Mouse (Mus musculus) hindbrain, embryonic 11.5 days (tissue): Measurements from ENCODE around the gene Spred2. TPM values are rescaled to one million over a fixed set of nuclear protein-coding genes. Genes with fewer than 3 reads are reported as not detected.

ENCODE experiments used
- ATAC-seq: fragments of 200-750 bp; cut with Nextera tagmentation; 2 replicates; pipeline ENCODE4 v1.8.0; 2017; ENCODE audit warnings: mild to moderate bottlenecking, moderate TSS enrichment, moderate library complexity; ENCODE audit not compliant: low FRiP score
- DNase-seq: peaks from one replicate; pipeline ENCODE4 v3.0.0-alpha.2; 2015; ENCODE audit warnings: low spot score
- H3K27ac ChIP-seq: fragments of 300-500 bp; sonication (generic); 2 replicates; pipeline ENCODE4 v1.5.1; 2014; ENCODE audit warnings: mild to moderate bottlenecking, low read depth, low read length
- H3K27me3 ChIP-seq: fragments of 300-500 bp; sonication (generic); 2 replicates; pipeline ENCODE4 v1.6.1; 2014; ENCODE audit warnings: mild to moderate bottlenecking, low read length, moderate library complexity, mixed read lengths; ENCODE audit not compliant: control insufficient read depth, insufficient read depth
- H3K36me3 ChIP-seq: fragments of 300-500 bp; sonication (generic); 2 replicates; pipeline ENCODE4 v1.6.1; 2014; ENCODE audit warnings: mild to moderate bottlenecking, low read length, moderate library complexity, mixed read lengths; ENCODE audit not compliant: control insufficient read depth, insufficient read depth
- H3K4me1 ChIP-seq: fragments of 300-500 bp; sonication (generic); replicated peaks from 2 replicates; pipeline ENCODE4 v1.6.1; 2014; ENCODE audit warnings: low read length, mixed read lengths; ENCODE audit not compliant: control insufficient read depth, insufficient read depth
- H3K4me2 ChIP-seq: fragments of 300-500 bp; sonication (generic); replicated peaks from 2 replicates; pipeline ENCODE4 v1.6.1; 2014; ENCODE audit warnings: mild to moderate bottlenecking, low read depth, low read length
- H3K4me3 ChIP-seq: fragments of 300-500 bp; sonication (generic); 2 replicates; pipeline ENCODE4 v1.5.1; 2014; ENCODE audit warnings: low read depth, low read length
- H3K9ac ChIP-seq: fragments of 300-500 bp; sonication (generic); 2 replicates; pipeline ENCODE4 v1.6.1; 2014; ENCODE audit warnings: low read depth, low read length
- H3K9me3 ChIP-seq: fragments of 300-500 bp; sonication (generic); 2 replicates; pipeline ENCODE4 v1.6.1; 2016; ENCODE audit warnings: low read length; ENCODE audit not compliant: control insufficient read depth
- WGBS: fragments of 180-500 bp; shearing (Covaris S2); extraction: QIAGEN DNeasy Blood & Tissue Kit; methylation state at CpG from one replicate; pipeline ENCODE4 v1.1.7; 2014; 5-methylcytosine and 5-hydroxymethylcytosine counted together
- polyA plus RNA-seq: library from polyadenylated mRNA; unstranded; fragments of >200 nt; fragmentation: Nextera tagmentation; extraction: Ambion mirVana; gene quantifications from 2 replicates; pipeline ENCODE4 v1.2.1, GENCODE M21; 2014

Spred2 gene
- 6.2 and 6.7 TPM in 2 replicates for polyA plus RNA-seq

- Histone ChIP-seq H3K9me3 (no peaks in the 10 kb centered on the region), H3K27me3 (no peaks in the 10 kb centered on the region), H3K27ac (peak within 1 kb of the TSS; percentile 92), H3K4me3 (peak within 1 kb of the TSS; percentile 73), H3K4me1 (peaks cover 5% of the 10 kb centered on the region; the same call in 1 of the 2 replicates), H3K36me3 (no peaks in the 10 kb centered on the region), H3K9ac (peak within 1 kb of the TSS; percentile 78), H3K4me2 (peak within 1 kb of the TSS; percentile 76)
- WGBS = 0% methylated on average over 57 of the region's 57 CpGs
- DNase-seq (peak; percentile 87), ATAC-seq (peak; percentile 61)
These were observed at the start of gene Spred2 for GRCm38 (mm10) chr11:19923888-19924756. TSS of gene Spred2 (plus strand) at chr11:19924375.

GRCm38 (mm10) chr11:19875551-19875950 is 48.6 kb upstream of the Spred2 start:
- no peaks in the 10 kb centered on the region for H3K36me3 ChIP-seq
- H3K4me1 ChIP-seq = no peaks in the 10 kb centered on the region
- H3K9ac ChIP-seq = no peak overlapping the region
- no peak overlapping the region for H3K4me3 ChIP-seq
- WGBS = 47% methylated on average over 12 of the region's 12 CpGs
- no peaks in the 10 kb centered on the region for H3K27me3 ChIP-seq
- H3K9me3 ChIP-seq = no peaks in the 10 kb centered on the region
- ATAC-seq = no peak; the same call in 1 of the 2 replicates
- DNase-seq = no peak
- no peak overlapping the region for H3K4me2 ChIP-seq
- no peak overlapping the region for H3K27ac ChIP-seq

- Histone ChIP-seq H3K36me3 (no peaks in the 10 kb centered on the region), H3K27me3 (no peaks in the 10 kb centered on the region), H3K27ac (no peak overlapping the region), H3K4me2 (no peak overlapping the region), H3K4me3 (no peak overlapping the region), H3K9ac (no peak overlapping the region), H3K4me1 (no peaks in the 10 kb centered on the region), H3K9me3 (no peaks in the 10 kb centered on the region)
- ATAC-seq (no peak), DNase-seq (no peak)
- WGBS = 72% methylated on average over 5 of the region's 5 CpGs
These were observed 48.2 kb upstream of the Spred2 start for GRCm38 (mm10) chr11:19875964-19876363.

GRCm38 (mm10) chr11:19877239-19877915 is 46.8 kb upstream of the Spred2 start:
- H3K9ac ChIP-seq = no peak overlapping the region
- no peak overlapping the region for H3K4me2 ChIP-seq
- no peaks in the 10 kb centered on the region for H3K4me1 ChIP-seq
- H3K36me3 ChIP-seq = no peaks in the 10 kb centered on the region
- no peak overlapping the region for H3K27ac ChIP-seq
- H3K4me3 ChIP-seq = no peak overlapping the region
- DNase-seq (no peak), ATAC-seq (no peak)
- WGBS = 56% methylated on average over 4 of the region's 4 CpGs
- H3K9me3 ChIP-seq = no peaks in the 10 kb centered on the region
- H3K27me3 ChIP-seq = no peaks in the 10 kb centered on the region

GRCm38 (mm10) chr11:19881342-19881741 is 42.8 kb upstream of the Spred2 start:
- Histone ChIP-seq H3K27me3 (no peaks in the 10 kb centered on the region), H3K4me1 (no peaks in the 10 kb centered on the region), H3K4me2 (no peak overlapping the region), H3K9ac (no peak overlapping the region), H3K9me3 (no peaks in the 10 kb centered on the region), H3K4me3 (no peak overlapping the region), H3K27ac (no peak overlapping the region), H3K36me3 (no peaks in the 10 kb centered on the region)
- no peak for DNase-seq
- 84% methylated on average over 2 of the region's 2 CpGs for WGBS
- ATAC-seq = no peak

GRCm38 (mm10) chr11:19890700-19891406 is 33.3 kb upstream of the Spred2 start:
- no peaks in the 10 kb centered on the region for H3K27me3 ChIP-seq
- no peaks in the 10 kb centered on the region for H3K4me1 ChIP-seq
- H3K4me3 ChIP-seq = no peak overlapping the region
- DNase-seq = no peak
- ATAC-seq = no peak
- H3K9ac ChIP-seq = no peak overlapping the region
- no peaks in the 10 kb centered on the region for H3K9me3 ChIP-seq
- H3K27ac ChIP-seq = no peak overlapping the region
- H3K36me3 ChIP-seq = no peaks in the 10 kb centered on the region
- WGBS = 62% methylated on average over 6 of the region's 6 CpGs
- H3K4me2 ChIP-seq = no peak overlapping the region

GRCm38 (mm10) chr11:19893233-19893632 is 30.9 kb upstream of the Spred2 start:
- WGBS = 93% methylated on average over 3 of the region's 3 CpGs

GRCm38 (mm10) chr11:19899621-19900020 is 24.6 kb upstream of the Spred2 start:
- H3K4me1 ChIP-seq = no peaks in the 10 kb centered on the region
- DNase-seq (no peak), ATAC-seq (no peak)
- no peaks in the 10 kb centered on the region for H3K9me3 ChIP-seq
- H3K4me2 ChIP-seq = no peak overlapping the region
- no peaks in the 10 kb centered on the region for H3K36me3 ChIP-seq
- H3K27me3 ChIP-seq = no peaks in the 10 kb centered on the region
- no peak overlapping the region for H3K27ac ChIP-seq
- no peak overlapping the region for H3K4me3 ChIP-seq
- WGBS = 81% methylated on average over 5 of the region's 5 CpGs
- no peak overlapping the region for H3K9ac ChIP-seq

More at GRCm38 (mm10) chr11:19893233-19893632, 30.9 kb upstream of the Spred2 start:
- DNase-seq = no peak
- ATAC-seq = no peak
- no peak overlapping the region for H3K4me3 ChIP-seq
- H3K9me3 ChIP-seq = no peaks in the 10 kb centered on the region
- no peaks in the 10 kb centered on the region for H3K4me1 ChIP-seq
- H3K27me3 ChIP-seq = no peaks in the 10 kb centered on the region
- H3K36me3 ChIP-seq = no peaks in the 10 kb centered on the region
- H3K27ac ChIP-seq = no peak overlapping the region
- no peak overlapping the region for H3K4me2 ChIP-seq
- H3K9ac ChIP-seq = no peak overlapping the region
